Mouse (Mus musculus): ENCODE results near the gene Uqcr11. TPM values are rescaled to one million over a fixed set of nuclear protein-coding genes. Genes with fewer than 3 reads are reported as not detected.

Uqcr11 gene
- polyA plus RNA-seq, 1 experiment from 2014 or later, result 532 TPM

DNA sequence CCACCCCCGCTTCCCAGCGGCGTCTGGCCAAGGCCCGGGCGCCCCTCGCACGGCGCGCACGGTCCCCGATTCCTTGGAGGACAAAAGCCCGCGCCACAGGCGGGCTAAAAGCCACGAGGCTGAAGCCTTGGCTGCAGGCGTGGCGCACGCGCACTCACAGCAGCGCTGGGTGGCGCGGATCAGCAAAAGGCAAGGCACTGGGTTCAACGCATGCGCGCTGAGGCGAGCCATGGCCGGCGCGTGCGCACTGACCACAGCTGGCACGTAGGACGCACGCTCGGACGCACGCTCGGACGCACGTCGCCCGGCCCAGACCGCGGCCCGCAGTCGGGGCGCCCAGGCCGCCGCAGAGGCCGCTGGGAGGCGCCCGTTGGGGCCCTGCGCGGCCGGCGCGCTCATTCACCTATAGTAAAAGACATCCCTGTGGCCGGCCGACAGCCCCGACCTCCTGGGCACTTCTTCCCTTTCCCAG lies 7.9 kb downstream of the Uqcr11 start:
- under 1% methylated on average over 59 of the region's 59 CpGs for WGBS

GRCm38 (mm10) chr10:80398174-80398535 lies 8.5 kb downstream of the Uqcr11 start:
- DNase-seq, result no peak
- 0% methylated on average over 1 of the region's 1 CpGs for WGBS
- Histone ChIP-seq H3K9ac (replicated peaks; ENCODE audit: low read length) (peak overlapping the region; percentile 89), H3K4me2 (ENCODE audit: low read length) (peak overlapping the region; percentile 92), H3K27me3 (ENCODE audit: control insufficient read depth, insufficient read depth, low read length) (no peaks in the 10 kb centered on the region), H3K4me1 (ENCODE audit: control insufficient read depth, insufficient read depth, low read length) (peaks cover 23% of the 10 kb centered on the region), H3K4me3 (replicated peaks; ENCODE audit: low read depth, low read length) (peak overlapping the region; percentile 74), H3K36me3 (ENCODE audit: control insufficient read depth, insufficient read depth, low read length) (peaks cover 54% of the 10 kb centered on the region), H3K9me3 (ENCODE audit: control insufficient read depth, low read length) (no peaks in the 10 kb centered on the region), H3K27ac (replicated peaks; ENCODE audit: low read depth, low read length) (peak overlapping the region; percentile 99)
- no peak for ATAC-seq (ENCODE audit: low FRiP score, low TSS enrichment)

More for the DNA sequence above, 7.9 kb downstream of the Uqcr11 start:
- H3K27me3 ChIP-seq (ENCODE audit: control insufficient read depth, insufficient read depth, low read length), result no peaks in the 10 kb centered on the region
- DNase-seq (peak; percentile 100), ATAC-seq (ENCODE audit: low FRiP score, low TSS enrichment) (peak; percentile 82)
- H3K27ac ChIP-seq (replicated peaks; ENCODE audit: low read depth, low read length), result peak overlapping the region; percentile 99
- H3K9me3 ChIP-seq (ENCODE audit: control insufficient read depth, low read length), result no peaks in the 10 kb centered on the region
- peak overlapping the region; percentile 92 for H3K4me2 ChIP-seq (ENCODE audit: low read length)
- H3K9ac ChIP-seq (replicated peaks; ENCODE audit: low read length), result peak overlapping the region; percentile 89
- H3K4me3 ChIP-seq (replicated peaks; ENCODE audit: low read depth, low read length), result peak overlapping the region; percentile 74
- peaks cover 54% of the 10 kb centered on the region for H3K36me3 ChIP-seq (ENCODE audit: control insufficient read depth, insufficient read depth, low read length)
- peaks cover 23% of the 10 kb centered on the region for H3K4me1 ChIP-seq (ENCODE audit: control insufficient read depth, insufficient read depth, low read length)

DNA sequence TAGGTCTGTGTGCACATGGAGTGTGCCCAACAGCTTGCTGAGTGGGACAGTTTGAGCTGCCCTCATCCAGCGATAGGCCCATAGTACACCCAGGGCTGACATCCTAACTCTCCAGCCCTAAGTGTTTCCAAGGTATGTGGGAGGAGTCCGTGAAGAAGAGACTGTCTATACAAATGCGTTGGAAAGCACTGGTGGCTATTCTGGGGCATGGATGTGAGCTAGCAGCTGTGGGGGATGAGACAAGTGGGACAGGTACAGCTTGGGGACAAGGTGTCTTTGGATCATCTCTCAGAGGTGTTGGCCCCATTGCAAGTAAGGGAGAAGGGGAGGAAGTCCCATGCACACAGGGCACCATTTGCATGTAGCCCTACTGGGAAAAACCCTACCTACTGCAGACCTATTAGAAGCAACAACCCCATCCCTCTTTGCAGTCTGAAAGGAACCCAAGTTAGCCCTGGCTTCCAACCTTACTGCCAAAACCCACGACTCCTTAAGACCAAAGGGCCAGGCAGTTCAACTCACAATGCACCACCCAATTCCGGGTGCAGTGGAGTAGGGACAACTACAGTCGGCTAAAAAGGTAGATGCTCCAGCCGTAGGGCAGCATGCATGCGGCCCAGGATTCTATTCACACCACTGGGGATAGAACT lies 9.0 kb downstream of the Uqcr11 start:
- Histone ChIP-seq H3K27ac (replicated peaks; ENCODE audit: low read depth, low read length) (peak overlapping the region; percentile 99), H3K27me3 (ENCODE audit: control insufficient read depth, insufficient read depth, low read length) (no peaks in the 10 kb centered on the region), H3K36me3 (ENCODE audit: control insufficient read depth, insufficient read depth, low read length) (peaks cover 54% of the 10 kb centered on the region), H3K4me3 (replicated peaks; ENCODE audit: low read depth, low read length) (peak overlapping the region; percentile 74), H3K9ac (replicated peaks; ENCODE audit: low read length) (peak overlapping the region; percentile 89), H3K9me3 (ENCODE audit: control insufficient read depth, low read length) (no peaks in the 10 kb centered on the region), H3K4me2 (ENCODE audit: low read length) (peak overlapping the region; percentile 92), H3K4me1 (ENCODE audit: control insufficient read depth, insufficient read depth, low read length) (peaks cover 23% of the 10 kb centered on the region)
- 43% methylated on average over 8 of the region's 8 CpGs for WGBS
- DNase-seq (no peak), ATAC-seq (ENCODE audit: low FRiP score, low TSS enrichment) (no peak)

DNA sequence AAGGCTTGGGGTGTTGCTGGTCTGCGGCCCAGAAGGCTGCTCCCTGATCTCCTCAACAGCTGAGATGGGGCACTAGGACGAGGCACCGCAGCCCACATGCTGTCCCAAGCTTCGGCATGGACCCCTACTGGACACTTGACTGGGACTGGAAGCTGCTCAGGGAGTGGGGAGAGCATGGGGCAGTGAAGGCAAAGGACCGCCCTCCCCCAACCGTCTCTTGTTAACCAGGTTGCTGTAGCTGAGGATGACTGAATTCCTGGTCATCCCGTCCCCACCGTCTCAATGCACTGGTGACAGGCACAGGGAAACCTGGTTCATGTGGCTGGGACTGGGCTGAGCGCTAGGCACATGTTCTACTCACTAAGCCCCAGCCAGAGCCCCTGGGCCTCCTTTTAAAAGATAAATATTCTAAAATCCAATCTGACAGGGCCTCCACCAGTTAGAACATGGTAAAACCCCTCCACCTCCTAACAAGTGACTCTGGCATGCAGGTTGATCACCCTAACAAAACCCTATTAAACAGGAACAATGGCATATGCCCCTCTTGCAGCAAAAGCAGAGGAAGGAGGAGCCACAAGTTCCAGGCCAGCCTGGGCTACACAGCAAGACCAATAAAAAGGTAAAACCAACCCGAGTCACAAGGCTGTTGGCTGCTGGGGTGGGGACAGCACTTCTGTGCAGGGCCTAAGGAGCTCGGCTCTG lies 9.7 kb downstream of the Uqcr11 start:
- H3K27ac ChIP-seq (replicated peaks; ENCODE audit: low read depth, low read length), result peak overlapping the region; percentile 99; the same call in 1 of the 2 replicates
- H3K4me2 ChIP-seq (ENCODE audit: low read length), result peak overlapping the region; percentile 92
- H3K9me3 ChIP-seq (ENCODE audit: control insufficient read depth, low read length), result no peaks in the 10 kb centered on the region
- H3K9ac ChIP-seq (replicated peaks; ENCODE audit: low read length), result peak overlapping the region; percentile 89; the same call in 1 of the 2 replicates
- H3K4me3 ChIP-seq (replicated peaks; ENCODE audit: low read depth, low read length), result 0 out of 2 replicates have a peak overlapping the region, but pooled peaks have one; percentile 5
- no peak for ATAC-seq (ENCODE audit: low FRiP score, low TSS enrichment)
- H3K27me3 ChIP-seq (ENCODE audit: control insufficient read depth, insufficient read depth, low read length), result no peaks in the 10 kb centered on the region
- 88% methylated on average over 11 of the region's 11 CpGs for WGBS
- peaks cover 55% of the 10 kb centered on the region for H3K36me3 ChIP-seq (ENCODE audit: control insufficient read depth, insufficient read depth, low read length)
- H3K4me1 ChIP-seq (ENCODE audit: control insufficient read depth, insufficient read depth, low read length), result peaks cover 23% of the 10 kb centered on the region
- no peak for DNase-seq

DNA sequence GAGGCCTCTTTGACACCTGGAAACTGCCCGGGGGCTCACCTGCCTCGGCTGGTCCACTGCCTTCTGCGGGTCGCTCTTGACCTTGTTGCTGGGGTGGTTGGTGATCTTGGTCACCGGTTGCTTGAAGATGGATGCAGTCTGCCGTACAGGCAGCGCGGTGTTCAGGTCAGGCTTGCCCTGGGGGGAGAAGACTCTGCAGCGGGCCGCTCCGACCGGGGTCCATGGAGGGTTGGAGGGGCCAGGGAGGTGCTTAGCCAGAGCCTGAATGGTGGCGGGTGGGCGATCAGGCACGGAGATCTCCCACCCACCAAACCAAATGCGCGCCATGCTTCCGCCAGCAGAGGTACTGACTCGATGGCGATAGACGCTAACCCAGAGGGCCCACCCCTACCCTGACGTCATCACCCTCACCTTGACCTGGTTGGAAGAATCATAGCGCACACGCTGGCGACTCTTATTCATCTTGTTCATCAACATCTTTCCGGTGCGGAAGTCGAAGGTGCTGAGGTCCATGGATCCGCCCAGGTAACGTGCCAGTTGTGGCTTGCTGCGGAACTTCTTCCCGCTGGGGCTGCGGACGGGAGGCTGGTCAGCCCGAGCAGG lies 11.5 kb downstream of the Uqcr11 start:
- H3K36me3 ChIP-seq (ENCODE audit: control insufficient read depth, insufficient read depth, low read length), result peaks cover 62% of the 10 kb centered on the region
- no peak overlapping the region for H3K9ac ChIP-seq (replicated peaks; ENCODE audit: low read length)
- H3K4me1 ChIP-seq (ENCODE audit: control insufficient read depth, insufficient read depth, low read length), result peaks cover 17% of the 10 kb centered on the region
- no peak for ATAC-seq (ENCODE audit: low FRiP score, low TSS enrichment)
- H3K27ac ChIP-seq (replicated peaks; ENCODE audit: low read depth, low read length), result no peak overlapping the region
- WGBS, result 96% methylated on average over 35 of the region's 35 CpGs
- H3K4me3 ChIP-seq (replicated peaks; ENCODE audit: low read depth, low read length), result no peak overlapping the region
- DNase-seq, result no peak
- no peaks in the 10 kb centered on the region for H3K27me3 ChIP-seq (ENCODE audit: control insufficient read depth, insufficient read depth, low read length)
- H3K9me3 ChIP-seq (ENCODE audit: control insufficient read depth, low read length), result no peaks in the 10 kb centered on the region
- no peak overlapping the region for H3K4me2 ChIP-seq (ENCODE audit: low read length)

DNA sequence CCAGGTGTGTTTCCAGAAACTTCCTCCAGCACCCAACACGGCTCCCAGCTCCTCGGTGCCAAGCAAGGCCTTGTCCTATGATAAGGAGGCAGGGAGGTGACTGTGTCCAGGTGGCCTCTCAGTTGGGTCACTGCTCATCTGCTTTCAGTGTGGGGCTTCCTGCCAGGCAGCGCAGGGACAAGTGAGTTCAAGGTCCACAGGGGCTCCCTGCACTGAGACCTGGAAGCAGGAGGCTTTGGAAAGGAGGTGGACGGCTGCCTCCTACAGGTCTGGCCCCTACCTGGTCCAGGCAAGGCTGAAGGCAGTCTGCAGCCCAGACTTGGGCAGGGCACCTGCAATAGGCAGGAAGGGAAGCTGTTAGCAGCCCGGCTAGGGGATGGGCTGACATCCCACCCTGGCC lies 13.9 kb downstream of the Uqcr11 start:
- peaks cover 68% of the 10 kb centered on the region for H3K36me3 ChIP-seq (ENCODE audit: control insufficient read depth, insufficient read depth, low read length)
- ATAC-seq (ENCODE audit: low FRiP score, low TSS enrichment), result no peak
- 98% methylated on average over 5 of the region's 5 CpGs for WGBS

GRCm38 (mm10) chr10:80390697-80391096 lies 15.9 kb downstream of the Uqcr11 start:
- no peak overlapping the region for H3K9ac ChIP-seq (replicated peaks; ENCODE audit: low read length)
- H3K4me3 ChIP-seq (replicated peaks; ENCODE audit: low read depth, low read length), result no peak overlapping the region
- no peak for DNase-seq
- peaks cover 60% of the 10 kb centered on the region for H3K36me3 ChIP-seq (ENCODE audit: control insufficient read depth, insufficient read depth, low read length)
- no peak overlapping the region for H3K27ac ChIP-seq (replicated peaks; ENCODE audit: low read depth, low read length)
- no peaks in the 10 kb centered on the region for H3K27me3 ChIP-seq (ENCODE audit: control insufficient read depth, insufficient read depth, low read length)
- H3K4me1 ChIP-seq (ENCODE audit: control insufficient read depth, insufficient read depth, low read length), result peaks cover 6% of the 10 kb centered on the region
- no peak for ATAC-seq (ENCODE audit: low FRiP score, low TSS enrichment)
- H3K4me2 ChIP-seq (ENCODE audit: low read length), result no peak overlapping the region
- H3K9me3 ChIP-seq (ENCODE audit: control insufficient read depth, low read length), result no peaks in the 10 kb centered on the region
- WGBS, result 89% methylated on average over 9 of the region's 9 CpGs

More for the DNA sequence above, 13.9 kb downstream of the Uqcr11 start:
- Histone ChIP-seq H3K4me1 (ENCODE audit: control insufficient read depth, insufficient read depth, low read length) (peaks cover 16% of the 10 kb centered on the region), H3K27ac (replicated peaks; ENCODE audit: low read depth, low read length) (no peak overlapping the region), H3K27me3 (ENCODE audit: control insufficient read depth, insufficient read depth, low read length) (no peaks in the 10 kb centered on the region), H3K9me3 (ENCODE audit: control insufficient read depth, low read length) (no peaks in the 10 kb centered on the region), H3K9ac (replicated peaks; ENCODE audit: low read length) (no peak overlapping the region), H3K4me3 (replicated peaks; ENCODE audit: low read depth, low read length) (no peak overlapping the region), H3K4me2 (ENCODE audit: low read length) (no peak overlapping the region)
- DNase-seq, result no peak

- Histone ChIP-seq H3K27me3 (ENCODE audit: control insufficient read depth, insufficient read depth, low read length) (no peaks in the 10 kb centered on the region), H3K4me3 (replicated peaks; ENCODE audit: low read depth, low read length) (no peak overlapping the region), H3K9ac (replicated peaks; ENCODE audit: low read length) (no peak overlapping the region), H3K36me3 (ENCODE audit: control insufficient read depth, insufficient read depth, low read length) (peaks cover 56% of the 10 kb centered on the region), H3K9me3 (ENCODE audit: control insufficient read depth, low read length) (no peaks in the 10 kb centered on the region), H3K4me2 (ENCODE audit: low read length) (no peak overlapping the region), H3K27ac (replicated peaks; ENCODE audit: low read depth, low read length) (no peak overlapping the region), H3K4me1 (ENCODE audit: control insufficient read depth, insufficient read depth, low read length) (peaks cover 13% of the 10 kb centered on the region)
- ATAC-seq (ENCODE audit: low FRiP score, low TSS enrichment), result no peak
- WGBS, result 88% methylated on average over 4 of the region's 4 CpGs
- DNase-seq, result no peak
Measured at GRCm38 (mm10) chr10:80389185-80389708, 17.4 kb downstream of the Uqcr11 start.
